24 mouse cellular contexts compared by ENCODE assay signal in genomic region chr7:74091402-74092025, GRCm38 (mm10).
A peak's percentile ranks its signal among the peaks of the same experiment; 100 is the strongest.
DNase-seq lines count a peak whose midpoint lies in the region; ATAC-seq and TF ChIP-seq lines count a peak whose summit lies in the region.
"Had no signal": no experiment of that assay in that cellular context is flagged by ENCODE, and none has a peak within 500 bp of the region (broad histone marks: within the 10 kb centered on the region; RNA-seq: fewer than 3 reads in every experiment).

No protein-coding gene starts in this region.

- peak; percentile 91 for DNase-seq in Muller cell, postnatal 12 days (ENCODE audit: inconsistent ontology term)
- DNase-seq in forebrain, embryonic 11.5 days (ENCODE audit: low spot score): peak; percentile 64
- no peak for DNase-seq in forebrain, postnatal 0 days
- DNase-seq in spleen, postnatal 36 days (ENCODE audit: low spot score in 2 of 2): no peak
- DNase-seq in lung, postnatal 36 days: no peak
- DNase-seq in yolk sac, embryonic 10.5 days (ENCODE audit: low spot score): no peak
- DNase-seq: adrenal gland, adult 2 months; cerebellum, adult 8-10 months; cerebellum, postnatal 36 days; gastrocnemius, postnatal 36 days; heart, postnatal 36 days; kidney, adult 9 months; kidney, postnatal 14 days; right cerebral cortex, postnatal 25 days; spleen, adult 18-20 months; thymus, postnatal 25 days had no signal

- ATAC-seq in hindbrain, embryonic 16.5 days: 0 out of 2 replicates have a peak, but pooled peaks have one; percentile 37
- ATAC-seq in hindbrain, embryonic 12.5 days (ENCODE audit: low FRiP score): no peak
- ATAC-seq in forebrain, embryonic 11.5 days (replicated peaks; ENCODE audit: low FRiP score): peak; percentile 89
- peak; percentile 56; the same call in 1 of the 2 replicates for ATAC-seq in forebrain, postnatal 0 days
- ATAC-seq: intestine, embryonic 15.5 days; Patski had no signal

- H3K4me3 ChIP-seq in hindbrain, embryonic 16.5 days (ENCODE audit: low read length): no peak overlapping the region
- no peak overlapping the region for H3K4me3 ChIP-seq in hindbrain, embryonic 12.5 days
- no peak overlapping the region for H3K4me3 ChIP-seq in forebrain, embryonic 11.5 days (ENCODE audit: low read depth, low read length)
- H3K4me3 ChIP-seq in forebrain, postnatal 0 days (ENCODE audit: low read depth, low read length): no peak overlapping the region
- H3K4me3 ChIP-seq: heart, embryonic 15.5 days; intestine, embryonic 15.5 days; layer of hippocampus, adult 2 months had no signal

- H3K27me3 ChIP-seq in hindbrain, embryonic 16.5 days (replicated peaks; ENCODE audit: control insufficient read depth, insufficient read depth, low read length): no peaks in the 10 kb centered on the region
- H3K27me3 ChIP-seq in hindbrain, embryonic 12.5 days: no peaks in the 10 kb centered on the region
- H3K27me3 ChIP-seq in forebrain, embryonic 11.5 days (ENCODE audit: control insufficient read depth, insufficient read depth, low read length): peaks cover 10% of the 10 kb centered on the region; the same call in 1 of the 2 replicates
- H3K27me3 ChIP-seq in forebrain, postnatal 0 days (ENCODE audit: insufficient read depth, low read length): no peaks in the 10 kb centered on the region
- H3K27me3 ChIP-seq: heart, embryonic 15.5 days; intestine, embryonic 15.5 days; Patski had no signal

- peaks cover 13% of the 10 kb centered on the region for H3K9me3 ChIP-seq in hindbrain, embryonic 16.5 days (ENCODE audit: control insufficient read depth, low read length)
- H3K9me3 ChIP-seq in hindbrain, embryonic 12.5 days (replicated peaks): peaks cover 6% of the 10 kb centered on the region; the same call in 1 of the 2 replicates
- H3K9me3 ChIP-seq in forebrain, embryonic 11.5 days (ENCODE audit: control insufficient read depth, low read length): peaks cover 8% of the 10 kb centered on the region
- H3K9me3 ChIP-seq in forebrain, postnatal 0 days (ENCODE audit: low read length): 0 out of 2 replicates have a peak, but pooled peaks cover 8% of the 10 kb centered on the region
- H3K9me3 ChIP-seq: heart, embryonic 15.5 days; intestine, embryonic 15.5 days had no signal

- no peak overlapping the region for H3K27ac ChIP-seq in hindbrain, embryonic 16.5 days (ENCODE audit: low read depth, low read length)
- H3K27ac ChIP-seq in hindbrain, embryonic 12.5 days: no peak overlapping the region
- H3K27ac ChIP-seq in forebrain, embryonic 11.5 days (ENCODE audit: low read depth, low read length): no peak overlapping the region
- H3K27ac ChIP-seq in forebrain, postnatal 0 days (ENCODE audit: low read depth, low read length): no peak overlapping the region
- H3K27ac ChIP-seq: heart, embryonic 15.5 days; hindbrain, embryonic 14.5 days; intestine, embryonic 15.5 days; layer of hippocampus, adult 2 months; macrophage had no signal

- H3K4me1 ChIP-seq in hindbrain, embryonic 16.5 days (ENCODE audit: control insufficient read depth, insufficient read depth, low read depth, low read length): no peaks in the 10 kb centered on the region
- H3K4me1 ChIP-seq in hindbrain, embryonic 12.5 days: 0 out of 2 replicates have a peak, but pooled peaks cover 4% of the 10 kb centered on the region
- H3K4me1 ChIP-seq in forebrain, embryonic 11.5 days (replicated peaks; ENCODE audit: control insufficient read depth, insufficient read depth, low read length): peaks cover 6% of the 10 kb centered on the region; the same call in 1 of the 2 replicates
- no peaks in the 10 kb centered on the region for H3K4me1 ChIP-seq in forebrain, postnatal 0 days (ENCODE audit: insufficient read depth)
- H3K4me1 ChIP-seq: heart, embryonic 15.5 days; intestine, embryonic 15.5 days had no signal

- no peak for TF ChIP-seq CTCF in forebrain, postnatal 0 days (IDR thresholded peaks at IDR 0.05; ENCODE audit: low read depth)

- 48% methylated on average over 3 of the region's 3 CpGs for WGBS in hindbrain, embryonic 16.5 days
- 54% methylated on average over 3 of the region's 3 CpGs for WGBS in hindbrain, embryonic 12.5 days
- WGBS in forebrain, embryonic 11.5 days: 29% methylated on average over 3 of the region's 3 CpGs
- 8% methylated on average over 3 of the region's 3 CpGs for WGBS in forebrain, postnatal 0 days

- H3K9ac ChIP-seq in hindbrain, embryonic 16.5 days (ENCODE audit: low read depth, low read length): no peak overlapping the region
- no peak overlapping the region for H3K9ac ChIP-seq in hindbrain, embryonic 12.5 days
- no peak overlapping the region for H3K9ac ChIP-seq in forebrain, embryonic 11.5 days (ENCODE audit: low read length)
- no peak overlapping the region for H3K9ac ChIP-seq in forebrain, postnatal 0 days
- H3K9ac ChIP-seq: heart, embryonic 15.5 days; hindbrain, embryonic 14.5 days; intestine, embryonic 15.5 days had no signal

- H3K4me2 ChIP-seq in hindbrain, embryonic 16.5 days (ENCODE audit: low read length): no peak overlapping the region
- no peak overlapping the region for H3K4me2 ChIP-seq in hindbrain, embryonic 12.5 days (replicated peaks)
- no peak overlapping the region for H3K4me2 ChIP-seq in forebrain, embryonic 11.5 days (ENCODE audit: low read depth, low read length, severe bottlenecking)
- H3K4me2 ChIP-seq in forebrain, postnatal 0 days (ENCODE audit: low read depth): no peak overlapping the region
- H3K4me2 ChIP-seq: heart, embryonic 15.5 days; hindbrain, embryonic 14.5 days; intestine, embryonic 15.5 days had no signal

- H3K36me3 ChIP-seq in hindbrain, embryonic 16.5 days (ENCODE audit: control insufficient read depth, insufficient read depth, low read length): no peaks in the 10 kb centered on the region
- H3K36me3 ChIP-seq in hindbrain, embryonic 12.5 days: no peaks in the 10 kb centered on the region
- H3K36me3 ChIP-seq in forebrain, embryonic 11.5 days (ENCODE audit: control insufficient read depth, insufficient read depth, low read length): no peaks in the 10 kb centered on the region; the same call in 1 of the 2 replicates
- no peaks in the 10 kb centered on the region for H3K36me3 ChIP-seq in forebrain, postnatal 0 days (ENCODE audit: insufficient read depth)
- H3K36me3 ChIP-seq: heart, embryonic 15.5 days; intestine, embryonic 15.5 days had no signal

Comparison
In these comparisons a context has a peak if more than half of its experiments do, and no peak if none do; other contexts are left out.
1. DNase-seq: peak in Muller cell, postnatal 12 days (single experiment) and forebrain, embryonic 11.5 days (single experiment); none in forebrain, postnatal 0 days (single experiment), spleen, postnatal 36 days (0 of 2), lung, postnatal 36 days (single experiment) and yolk sac, embryonic 10.5 days (single experiment).